Mouse (Mus musculus): ENCODE results near the gene Sh3bp2. TPM values are rescaled to one million over a fixed set of nuclear protein-coding genes. Genes with fewer than 3 reads are reported as not detected.

The Sh3bp2 gene
- total and polyA plus RNA-seq, 3 experiments, result 7.9 to 12.0 TPM; not detected in 1

DNA sequence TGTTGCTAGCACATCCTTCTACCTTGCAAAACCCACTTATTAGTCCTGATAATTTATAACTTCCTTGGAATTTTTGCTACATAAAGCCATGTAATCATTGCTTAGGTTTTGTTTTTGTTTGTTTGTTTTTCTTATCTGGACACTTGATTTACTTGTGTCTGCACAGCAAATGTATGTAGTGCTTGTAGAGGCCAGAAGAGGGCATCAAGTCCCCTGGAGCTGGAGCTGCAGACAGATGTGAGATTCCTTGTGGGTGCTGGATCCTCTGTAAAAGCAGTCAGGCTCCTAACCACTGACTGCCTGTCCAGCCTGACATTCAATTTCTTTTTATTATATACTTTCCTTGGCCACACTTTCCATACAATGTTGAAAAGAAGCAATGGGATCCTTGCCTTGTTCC is 21.8 kb downstream of the Sh3bp2 start (continued):
- TF ChIP-seq ZNF384 (IDR thresholded peaks at IDR 0.05; ENCODE audit: low read depth, low read length), result no peak

DNA sequence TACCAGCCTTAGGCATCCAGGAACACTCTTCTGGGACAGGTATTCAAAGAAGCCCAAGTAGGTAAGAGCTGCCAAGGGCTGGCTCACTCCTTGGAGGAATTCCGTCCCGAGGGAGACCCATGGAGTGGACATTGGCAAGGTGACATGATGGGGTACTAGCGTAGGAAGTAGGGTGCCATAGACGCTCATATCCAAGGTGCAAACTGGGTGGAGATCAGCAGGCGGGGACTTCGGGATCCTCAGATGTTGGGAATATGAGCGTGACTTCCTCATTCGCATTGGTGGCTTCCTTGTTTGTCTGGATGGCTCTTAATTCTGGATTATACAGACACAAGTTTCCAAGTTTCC is 23.5 kb downstream of the Sh3bp2 start:
- no peak for DNase-seq (ENCODE audit: low read depth, low spot score)
- Histone ChIP-seq H3K36me3 (ENCODE audit: control insufficient read depth in 1 of 2, insufficient read depth in 2 of 2, low read length in 2 of 2) (peaks cover 0 to under 1% of the 10 kb centered on the region in 2 experiments; a peak in 2 of 4 replicates), H3K27ac (ENCODE audit: control insufficient read depth, low read depth, low read length) (no peak overlapping the region), H3K27me3 (ENCODE audit: control insufficient read depth in 1 of 2, insufficient read depth in 2 of 2, low read length in 2 of 2) (no peaks in the 10 kb centered on the region), H3K9me3 (replicated peaks; ENCODE audit: insufficient read depth, low read length) (no peaks in the 10 kb centered on the region), H3K79me2 (ENCODE audit: control insufficient read depth, insufficient read depth, low read length, poor library complexity) (no peaks in the 10 kb centered on the region), H3K9ac (ENCODE audit: control insufficient read depth, low read depth, low read length, poor library complexity, severe bottlenecking) (peak overlapping the region; percentile 70), H3K4me3 (ENCODE audit: control insufficient read depth in 1 of 2, insufficient read depth in 1 of 2, low read depth in 2 of 2, low read length in 2 of 2) (peak overlapping the region; percentile 61 to 83), H3K4me1 (ENCODE audit: control insufficient read depth in 1 of 2, insufficient read depth in 2 of 2, low read length in 2 of 2) (peaks cover 4 to 10% of the 10 kb centered on the region in 2 experiments)
- TF ChIP-seq ZMIZ1 (IDR thresholded peaks at IDR 0.05; ENCODE audit: low read depth, low read length) (no peak), MEF2A (IDR thresholded peaks at IDR 0.05; ENCODE audit: extremely low read depth, insufficient replicate concordance, low read depth, low read length, poor library complexity, severe bottlenecking) (no peak), GABPA (IDR thresholded peaks at IDR 0.05; ENCODE audit: low read depth, low read length) (no peak), CHD1 (IDR thresholded peaks at IDR 0.05; ENCODE audit: low read depth, low read length) (no peak), MAX (IDR thresholded peaks at IDR 0.05; ENCODE audit: low read length) (no peak), MXI1 (IDR thresholded peaks at IDR 0.05; ENCODE audit: low read depth, low read length) (no peak), POLR2AphosphoS2 (IDR thresholded peaks at IDR 0.05; ENCODE audit: low read length) (no peak), CTCF (IDR thresholded peaks at IDR 0.05 in 2 of 3, conservative IDR thresholded peaks at IDR 0.05 in 1 of 3; ENCODE audit: control insufficient read depth in 1 of 3, insufficient read depth in 1 of 3, low read depth in 2 of 3, low read length in 3 of 3, poor library complexity in 1 of 3, severe bottlenecking in 1 of 3) (no peak), HCFC1 (IDR thresholded peaks at IDR 0.05; ENCODE audit: low read depth, low read length) (no peak), TCF12 (IDR thresholded peaks at IDR 0.05; ENCODE audit: low read depth, low read length) (no peak), RAD21 (IDR thresholded peaks at IDR 0.05; ENCODE audit: low read depth, low read length) (no peak), MAZ (IDR thresholded peaks at IDR 0.05; ENCODE audit: low read depth, low read length) (no peak)

DNA sequence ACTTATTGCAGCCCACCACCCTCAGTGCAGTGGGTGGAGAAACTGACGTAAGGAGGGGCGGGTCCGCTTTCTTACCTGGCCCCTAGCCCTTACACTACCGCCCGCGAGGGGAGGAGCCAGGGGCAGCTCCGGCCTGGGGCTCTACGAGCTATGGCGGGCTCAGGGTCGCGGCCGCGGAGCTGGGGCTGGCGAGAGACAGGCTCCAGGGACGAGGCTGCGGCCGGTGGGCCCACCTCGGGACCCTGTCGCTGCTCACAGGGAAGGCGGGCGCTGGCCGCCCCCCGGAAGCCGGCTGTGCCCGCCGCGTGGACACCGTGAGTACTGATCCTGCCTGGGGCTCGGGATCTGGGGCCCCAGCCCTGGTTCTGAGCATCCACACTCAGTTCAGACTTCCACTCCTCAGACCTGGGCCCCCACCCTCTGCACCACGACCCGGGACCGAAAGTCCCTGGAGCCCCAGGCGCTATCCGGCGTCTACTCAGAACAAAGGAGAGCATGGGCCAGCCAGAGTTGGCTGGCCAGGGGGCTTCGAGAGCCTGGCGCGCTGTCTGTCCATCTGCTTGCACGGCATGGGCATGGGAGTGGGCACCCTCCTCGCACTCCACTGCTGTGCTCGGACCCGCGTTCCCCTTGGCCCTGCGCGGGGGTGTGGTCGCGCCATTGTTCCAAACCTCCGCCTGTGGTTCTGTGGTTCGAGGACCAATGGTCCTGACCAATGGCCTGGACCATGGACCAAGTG is 24.0 kb downstream of the Sh3bp2 start:
- Histone ChIP-seq H3K79me2 (ENCODE audit: control insufficient read depth, insufficient read depth, low read length, poor library complexity) (no peaks in the 10 kb centered on the region), H3K9ac (ENCODE audit: control insufficient read depth, low read depth, low read length, poor library complexity, severe bottlenecking) (peak overlapping the region; percentile 70), H3K9me3 (replicated peaks; ENCODE audit: insufficient read depth, low read length) (no peaks in the 10 kb centered on the region), H3K36me3 (ENCODE audit: control insufficient read depth in 1 of 2, insufficient read depth in 2 of 2, low read length in 2 of 2) (no peaks in the 10 kb centered on the region; a peak in 1 of 4 replicates), H3K4me3 (ENCODE audit: control insufficient read depth in 1 of 2, insufficient read depth in 1 of 2, low read depth in 2 of 2, low read length in 2 of 2) (peak overlapping the region; percentile 61 to 83), H3K27me3 (ENCODE audit: control insufficient read depth in 1 of 2, insufficient read depth in 2 of 2, low read length in 2 of 2) (no peaks in the 10 kb centered on the region), H3K4me1 (ENCODE audit: control insufficient read depth in 1 of 2, insufficient read depth in 2 of 2, low read length in 2 of 2) (peaks cover under 1 to 6% of the 10 kb centered on the region in 2 experiments; a peak in 2 of 4 replicates), H3K27ac (ENCODE audit: control insufficient read depth, low read depth, low read length) (no peak overlapping the region)
- TF ChIP-seq POLR2AphosphoS2 (IDR thresholded peaks at IDR 0.05; ENCODE audit: low read length) (no peak), MAFK (IDR thresholded peaks at IDR 0.05; ENCODE audit: borderline replicate concordance, low read depth, low read length) (no peak), CHD1 (IDR thresholded peaks at IDR 0.05; ENCODE audit: low read depth, low read length) (no peak), ELF1 (IDR thresholded peaks at IDR 0.05; ENCODE audit: low read depth, low read length) (no peak), GABPA (IDR thresholded peaks at IDR 0.05; ENCODE audit: low read depth, low read length) (no peak), USF1 (IDR thresholded peaks at IDR 0.05; ENCODE audit: low read depth, low read length) (no peak), POLR2A (IDR thresholded peaks at IDR 0.05; ENCODE audit: control insufficient read depth in 1 of 2, insufficient read depth in 1 of 2, low read depth in 1 of 2, low read length in 2 of 2, poor library complexity in 1 of 2) (peak; percentile 36 to 49; a peak in 1 of 4 replicates), NELFE (IDR thresholded peaks at IDR 0.05; ENCODE audit: low read depth, low read length) (peak; percentile 43; the same call in 1 of the 2 replicates), KAT2A (conservative IDR thresholded peaks at IDR 0.05; ENCODE audit: low read depth, low read length) (no peak)
- peak; percentile 61 for DNase-seq (ENCODE audit: low read depth, low spot score)

All from MEL (cell line).